Mouse (Mus musculus) heart, postnatal 36 days (tissue): ENCODE measurements at regions not wholly inside any gene's neighbourhood (a gene's known extent, or its start where the extent isn't known, plus 50 kb on each side); places are given as distances from the start of the nearest gene placed in this dataset.

Source experiments
- DNase-seq, 2 experiments: peaks; one replicate each; pipeline ENCODE4 v3.0.0; 2021 to 2022
- intact Hi-C: fragments of 180-260 bp; cut with DNase I; formaldehyde crosslinking; loops from one replicate; pipeline ENCODE4 v1.15.1; 2025

GRCm38 (mm10) chr6:143479701-143480388, 312.8 kb downstream of the Etnk1 start:
- intact Hi-C loops = no loop called here

DNA sequence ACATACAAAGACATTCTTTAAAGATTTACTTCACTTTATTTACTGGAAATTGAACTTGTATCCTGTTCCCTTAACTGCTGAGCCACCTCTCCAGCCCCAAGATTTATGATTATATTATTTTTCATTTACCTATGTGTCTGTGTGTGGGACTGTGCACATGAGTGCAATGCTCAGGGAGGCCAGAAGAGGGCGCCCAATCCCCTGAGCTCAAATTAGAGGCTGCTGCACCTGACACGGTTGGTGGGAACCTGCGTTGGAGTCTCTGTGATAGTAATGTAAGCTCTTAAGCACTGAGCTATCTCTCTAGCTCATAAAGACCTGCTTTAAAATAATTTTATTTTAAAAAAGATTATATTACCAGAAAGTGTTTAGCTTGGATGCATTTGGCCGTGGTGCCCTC, 315.3 kb downstream of the Etnk1 start:
- intact Hi-C loops = no loop called here
- no peak for DNase-seq

More at GRCm38 (mm10) chr6:143479701-143480388, 312.8 kb downstream of the Etnk1 start:
- DNase-seq = no peak

GRCm38 (mm10) chr6:143482868-143483267, 315.8 kb downstream of the Etnk1 start:
- intact Hi-C loops = no loop called here
- DNase-seq = no peak

DNA sequence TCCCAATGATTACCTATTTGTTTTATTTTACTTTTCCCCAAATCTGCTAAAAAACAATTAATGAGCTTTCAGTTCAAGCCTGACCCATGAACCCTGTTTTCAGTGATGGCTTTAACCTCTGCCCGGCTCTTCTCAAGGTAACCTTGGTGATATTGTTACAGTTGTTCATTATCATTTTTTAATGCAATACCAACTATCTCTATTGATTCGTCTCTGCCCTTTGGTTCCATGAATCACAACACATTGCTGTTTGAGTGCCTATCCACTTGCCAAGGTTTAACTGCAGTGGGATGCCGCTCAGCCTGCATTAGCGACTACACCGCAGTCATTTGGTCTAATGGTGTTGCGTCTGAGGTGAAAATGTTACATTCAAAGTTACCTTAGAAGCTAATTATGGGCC, 317.9 kb downstream of the Etnk1 start:
- intact Hi-C loops = no loop called here

GRCm38 (mm10) chr6:143487003-143487402, 320.0 kb downstream of the Etnk1 start:
- no peak for DNase-seq
- intact Hi-C loops = no loop called here

More for the DNA sequence above, 317.9 kb downstream of the Etnk1 start:
- DNase-seq = no peak

- no peak for DNase-seq
- intact Hi-C loops = no loop called here
These were observed 323.0 kb downstream of the Etnk1 start for GRCm38 (mm10) chr6:143490019-143490418.

- no peak for DNase-seq
- intact Hi-C loops = no loop called here
These were observed 324.4 kb downstream of the Etnk1 start for GRCm38 (mm10) chr6:143491380-143491779.

DNA sequence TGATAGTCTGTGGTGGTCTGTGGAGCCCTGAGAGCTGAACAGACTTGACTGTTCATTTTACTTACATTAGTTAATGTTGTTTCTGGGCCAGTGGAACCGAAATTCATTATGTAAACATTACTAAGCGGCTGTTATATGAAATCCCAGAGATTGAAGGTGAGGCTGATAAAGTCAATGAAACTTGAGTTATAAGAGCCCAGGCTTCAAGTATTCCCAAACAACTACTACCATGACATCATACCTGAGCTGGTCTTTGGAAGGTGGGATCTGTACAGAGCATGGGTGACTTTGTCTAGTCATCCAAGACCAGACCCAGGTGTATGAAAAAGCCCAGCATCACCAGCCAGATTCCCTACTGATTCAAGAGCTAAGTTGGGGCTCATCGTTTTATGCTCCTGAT, 326.5 kb downstream of the Etnk1 start:
- no peak for DNase-seq
- intact Hi-C loops = no loop called here

GRCm38 (mm10) chr6:143494341-143494740, 327.3 kb downstream of the Etnk1 start:
- intact Hi-C loops = no loop called here
- DNase-seq = no peak

DNA sequence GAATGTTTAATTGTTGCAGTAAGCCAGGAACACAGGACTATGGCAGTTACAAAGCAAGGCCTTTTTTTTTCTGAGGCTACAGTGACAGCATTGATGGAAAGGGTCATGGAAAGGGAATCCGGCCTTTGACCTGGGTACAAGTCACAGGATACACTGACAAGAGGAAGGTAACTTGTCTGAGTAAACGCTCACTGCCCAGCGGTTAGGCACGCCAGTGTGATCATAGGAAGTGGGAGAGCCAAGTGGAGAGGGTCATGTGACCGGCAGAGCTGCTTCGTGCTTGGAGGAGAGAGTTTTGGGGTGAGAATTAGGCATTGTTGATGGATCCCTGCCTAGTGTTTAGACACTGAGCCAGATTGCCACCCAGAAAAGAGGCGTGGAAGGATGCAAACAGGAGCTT, 327.9 kb downstream of the Etnk1 start:
- DNase-seq = no peak
- intact Hi-C loops = no loop called here

DNA sequence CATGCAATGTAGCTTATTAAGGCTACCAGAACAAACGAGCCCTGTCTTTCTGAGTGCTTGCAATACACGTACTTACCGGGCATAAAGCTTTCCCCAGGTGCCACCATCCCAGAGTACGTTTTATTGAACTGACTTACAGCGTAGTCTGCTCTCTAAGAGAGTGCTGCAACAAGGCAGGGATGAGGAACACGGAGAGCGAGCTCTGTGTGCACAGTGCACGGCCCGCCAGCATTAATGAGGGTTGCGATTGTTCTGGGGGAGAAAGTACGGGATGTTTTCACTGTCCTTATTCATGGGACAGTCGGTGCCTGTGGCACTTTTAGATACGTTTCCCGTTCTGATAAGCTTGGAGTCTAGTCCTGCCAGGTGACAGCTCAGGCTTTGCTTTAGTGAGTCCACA, 331.7 kb downstream of the Etnk1 start:
- intact Hi-C loops = no loop called here
- DNase-seq = no peak

GRCm38 (mm10) chr6:143499259-143500043, 332.4 kb downstream of the Etnk1 start:
- intact Hi-C loops = no loop called here

GRCm38 (mm10) chr6:143502803-143503202, 335.8 kb downstream of the Etnk1 start:
- intact Hi-C loops = no loop called here

More at GRCm38 (mm10) chr6:143499259-143500043, 332.4 kb downstream of the Etnk1 start:
- DNase-seq = no peak

DNA sequence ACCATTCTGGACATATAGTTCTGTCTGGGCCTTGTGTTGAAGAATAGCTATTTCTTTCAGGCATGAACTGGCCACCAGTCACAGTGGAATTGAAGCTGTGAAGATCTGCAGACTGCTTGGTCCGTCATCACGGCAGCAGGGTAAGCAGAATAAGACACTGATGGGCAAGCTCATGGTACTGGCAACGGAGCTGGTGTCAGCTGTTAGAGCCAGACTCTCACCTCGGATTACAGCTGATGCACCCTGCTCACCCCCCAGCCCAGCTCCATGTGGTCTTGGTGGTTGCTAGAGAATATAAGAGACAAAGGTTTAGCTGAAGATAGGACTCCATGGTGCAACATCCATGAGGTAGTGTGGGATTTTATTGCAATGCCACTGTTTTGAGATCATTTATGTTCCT, 336.9 kb downstream of the Etnk1 start:
- no peak for DNase-seq
- intact Hi-C loops = no loop called here

More at GRCm38 (mm10) chr6:143502803-143503202, 335.8 kb downstream of the Etnk1 start:
- DNase-seq = no peak

GRCm38 (mm10) chr6:143513459-143513858, 346.4 kb downstream of the Etnk1 start:
- no peak for DNase-seq
- intact Hi-C loops = no loop called here

DNA sequence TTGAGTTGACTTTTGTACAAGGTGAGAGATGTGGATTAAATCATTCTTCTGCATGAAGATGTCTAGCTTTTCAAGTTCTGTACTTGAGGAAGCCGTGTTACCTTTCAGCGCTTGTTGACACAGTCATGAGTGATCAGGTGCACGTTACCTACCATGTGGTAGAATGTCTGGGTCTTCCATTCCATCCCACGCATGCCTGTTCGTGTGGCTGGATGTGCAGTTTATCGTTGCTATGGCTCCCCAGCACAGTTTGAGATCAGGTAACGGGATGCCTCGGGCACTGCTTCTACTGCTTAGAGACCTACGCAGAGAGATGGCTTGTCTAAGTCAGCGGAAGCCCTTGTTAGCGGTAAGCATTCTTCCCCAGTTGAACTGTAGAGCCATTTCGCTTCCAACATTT, 348.1 kb downstream of the Etnk1 start:
- DNase-seq = no peak
- intact Hi-C loops = no loop called here

DNA sequence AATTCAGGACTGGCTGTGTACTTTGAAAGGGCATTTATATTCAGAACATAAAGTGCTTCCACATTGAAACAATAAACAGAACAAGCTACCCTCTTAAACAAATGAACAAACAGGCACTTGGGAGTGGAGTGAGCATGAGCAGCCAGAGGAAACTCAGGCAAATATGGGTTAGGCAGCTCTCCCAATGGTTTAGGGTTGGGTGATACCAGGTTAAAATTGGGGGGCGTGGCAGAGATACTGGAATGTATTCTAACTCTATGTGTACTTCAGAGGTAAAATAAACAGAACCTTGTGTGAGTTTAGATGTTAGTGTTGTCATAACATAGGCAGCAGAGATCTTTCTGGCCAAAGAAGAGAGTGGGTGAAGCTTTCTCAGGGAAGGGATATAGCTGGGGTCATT, 349.7 kb downstream of the Etnk1 start:
- DNase-seq = no peak
- intact Hi-C loops = no loop called here

- intact Hi-C loops = no loop called here
- DNase-seq = no peak
These were observed 351.5 kb downstream of the Etnk1 start for GRCm38 (mm10) chr6:143518476-143518875.

DNA sequence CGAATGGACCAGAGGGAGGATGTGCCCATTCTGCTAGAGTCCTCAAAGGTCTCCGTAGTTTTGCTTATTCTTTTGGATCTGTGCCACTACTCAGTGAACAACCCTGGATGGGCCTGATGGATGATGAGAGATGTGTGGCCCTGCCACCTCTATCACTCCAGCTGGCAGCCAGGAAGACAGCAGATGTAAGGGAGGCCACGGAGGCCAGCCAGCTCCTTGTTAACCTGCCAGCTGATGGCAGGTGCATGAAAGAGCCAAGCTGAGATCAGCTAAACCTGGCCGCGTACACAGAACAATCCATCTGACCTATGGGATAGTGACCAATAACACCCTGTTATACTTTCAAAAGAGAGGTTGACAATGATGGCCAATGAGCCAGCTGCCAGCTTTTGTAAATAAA, 352.6 kb downstream of the Etnk1 start:
- intact Hi-C loops = no loop called here
- DNase-seq = no peak

DNA sequence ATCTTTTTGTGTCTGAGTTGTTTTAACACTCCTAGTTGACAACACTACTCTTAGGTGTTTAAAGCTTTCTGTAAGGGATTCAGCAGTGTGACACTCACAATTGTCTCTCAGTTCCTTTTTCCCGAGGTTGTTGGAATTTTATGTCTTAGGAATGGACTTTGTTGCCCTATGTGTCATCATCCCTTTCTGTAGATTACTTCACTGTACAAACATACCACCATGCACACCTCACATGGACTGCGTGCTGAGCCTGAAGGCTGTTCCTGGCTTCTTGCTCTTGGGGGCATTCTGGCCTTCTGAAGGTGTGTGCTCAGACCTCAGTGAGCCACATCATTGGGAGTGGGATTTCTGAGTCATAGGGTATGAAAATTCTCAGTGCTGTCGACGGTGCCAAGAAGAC, 358.1 kb downstream of the Etnk1 start:
- intact Hi-C loops = no loop called here
- no peak for DNase-seq

GRCm38 (mm10) chr6:143528898-143529297, 361.9 kb downstream of the Etnk1 start:
- intact Hi-C loops = no loop called here

More at GRCm38 (mm10) chr6:143528898-143529297, 361.9 kb downstream of the Etnk1 start:
- DNase-seq = no peak
